Mouse (Mus musculus): ENCODE results near the gene Hmga2. TPM values are rescaled to one million over a fixed set of nuclear protein-coding genes. Genes with fewer than 3 reads are reported as not detected.

Hmga2 gene
- total and polyA plus RNA-seq, 3 experiments = 0.33 to 0.60 TPM; not detected in 1

- no peak for ATAC-seq (ENCODE audit: extremely low read depth, insufficient number of reproducible peaks, low FRiP score, poor library complexity, severe bottlenecking)
- DNase-seq (ENCODE audit: low spot score) = no peak
- no peaks in the 10 kb centered on the region for H3K4me1 ChIP-seq (ENCODE audit: insufficient read depth, low read depth, low read length)
- TF ChIP-seq GATA1 (IDR thresholded peaks at IDR 0.05; ENCODE audit: borderline replicate concordance, low read length) = no peak
- TF ChIP-seq GATA2 (IDR thresholded peaks at IDR 0.05; ENCODE audit: borderline replicate concordance, low read depth, low read length) = no peak
- TF ChIP-seq POLR2AphosphoS5 (IDR thresholded peaks at IDR 0.05; ENCODE audit: insufficient replicate concordance, low read depth, low read length) = no peak
- TF ChIP-seq TAL1 (conservative IDR thresholded peaks at IDR 0.05; ENCODE audit: low read depth, low read length) = no peak
- TF ChIP-seq CTCF (IDR thresholded peaks at IDR 0.05; ENCODE audit: low read depth, low read length) = no peak
- peaks cover 44% of the 10 kb centered on the region for H3K9me3 ChIP-seq (replicated peaks)
- no peak overlapping the region for H3K4me3 ChIP-seq (ENCODE audit: low read depth, low read length)
- no peaks in the 10 kb centered on the region for H3K36me3 ChIP-seq (replicated peaks)
- no peaks in the 10 kb centered on the region for H3K27me3 ChIP-seq (ENCODE audit: insufficient read depth, low read length)
These were observed 35.9 kb upstream of the Hmga2 start for GRCm38 (mm10) chr10:120512121-120512520.

- TF ChIP-seq GATA1 (IDR thresholded peaks at IDR 0.05; ENCODE audit: borderline replicate concordance, low read length) = no peak
- no peak for TF ChIP-seq CTCF (IDR thresholded peaks at IDR 0.05; ENCODE audit: low read depth, low read length)
- TF ChIP-seq TAL1 (conservative IDR thresholded peaks at IDR 0.05; ENCODE audit: low read depth, low read length) = no peak
- no peak for TF ChIP-seq POLR2AphosphoS5 (IDR thresholded peaks at IDR 0.05; ENCODE audit: insufficient replicate concordance, low read depth, low read length)
- no peak for TF ChIP-seq GATA2 (IDR thresholded peaks at IDR 0.05; ENCODE audit: borderline replicate concordance, low read depth, low read length)
- no peak overlapping the region for H3K4me3 ChIP-seq (ENCODE audit: low read depth, low read length)
- H3K4me1 ChIP-seq (ENCODE audit: insufficient read depth, low read depth, low read length) = no peaks in the 10 kb centered on the region
- no peaks in the 10 kb centered on the region for H3K27me3 ChIP-seq (ENCODE audit: insufficient read depth, low read length)
- DNase-seq (ENCODE audit: low spot score) (no peak), ATAC-seq (ENCODE audit: extremely low read depth, insufficient number of reproducible peaks, low FRiP score, poor library complexity, severe bottlenecking) (no peak)
- H3K9me3 ChIP-seq (replicated peaks) = peaks cover 50% of the 10 kb centered on the region
- H3K36me3 ChIP-seq (replicated peaks) = no peaks in the 10 kb centered on the region
These were observed 27.7 kb upstream of the Hmga2 start for GRCm38 (mm10) chr10:120503959-120504358.

GRCm38 (mm10) chr10:120500794-120501193, 24.5 kb upstream of the Hmga2 start:
- DNase-seq (ENCODE audit: low spot score) (no peak), ATAC-seq (ENCODE audit: extremely low read depth, insufficient number of reproducible peaks, low FRiP score, poor library complexity, severe bottlenecking) (no peak)
- Histone ChIP-seq H3K27me3 (ENCODE audit: insufficient read depth, low read length) (no peaks in the 10 kb centered on the region), H3K4me3 (ENCODE audit: low read depth, low read length) (no peak overlapping the region), H3K9me3 (replicated peaks) (peaks cover 53% of the 10 kb centered on the region), H3K4me1 (ENCODE audit: insufficient read depth, low read depth, low read length) (no peaks in the 10 kb centered on the region), H3K36me3 (replicated peaks) (no peaks in the 10 kb centered on the region)
- TF ChIP-seq POLR2AphosphoS5 (IDR thresholded peaks at IDR 0.05; ENCODE audit: insufficient replicate concordance, low read depth, low read length) = no peak
- TF ChIP-seq TAL1 (conservative IDR thresholded peaks at IDR 0.05; ENCODE audit: low read depth, low read length) = no peak
- no peak for TF ChIP-seq GATA2 (IDR thresholded peaks at IDR 0.05; ENCODE audit: borderline replicate concordance, low read depth, low read length)
- TF ChIP-seq GATA1 (IDR thresholded peaks at IDR 0.05; ENCODE audit: borderline replicate concordance, low read length) = no peak
- TF ChIP-seq CTCF (IDR thresholded peaks at IDR 0.05; ENCODE audit: low read depth, low read length) = no peak

GRCm38 (mm10) chr10:120498086-120498485, 21.8 kb upstream of the Hmga2 start:
- no peak for ATAC-seq (ENCODE audit: extremely low read depth, insufficient number of reproducible peaks, low FRiP score, poor library complexity, severe bottlenecking)
- TF ChIP-seq TAL1 (conservative IDR thresholded peaks at IDR 0.05; ENCODE audit: low read depth, low read length) (no peak), CTCF (IDR thresholded peaks at IDR 0.05; ENCODE audit: low read depth, low read length) (no peak), POLR2AphosphoS5 (IDR thresholded peaks at IDR 0.05; ENCODE audit: insufficient replicate concordance, low read depth, low read length) (no peak), GATA1 (IDR thresholded peaks at IDR 0.05; ENCODE audit: borderline replicate concordance, low read length) (no peak), GATA2 (IDR thresholded peaks at IDR 0.05; ENCODE audit: borderline replicate concordance, low read depth, low read length) (no peak)

GRCm38 (mm10) chr10:120494653-120495052, 18.4 kb upstream of the Hmga2 start:
- no peak for ATAC-seq (ENCODE audit: extremely low read depth, insufficient number of reproducible peaks, low FRiP score, poor library complexity, severe bottlenecking)
- Histone ChIP-seq H3K9me3 (replicated peaks) (peaks cover 47% of the 10 kb centered on the region), H3K4me1 (ENCODE audit: insufficient read depth, low read depth, low read length) (no peaks in the 10 kb centered on the region), H3K4me3 (ENCODE audit: low read depth, low read length) (no peak overlapping the region), H3K36me3 (replicated peaks) (no peaks in the 10 kb centered on the region), H3K27me3 (ENCODE audit: insufficient read depth, low read length) (no peaks in the 10 kb centered on the region)
- TF ChIP-seq GATA1 (IDR thresholded peaks at IDR 0.05; ENCODE audit: borderline replicate concordance, low read length) (no peak), GATA2 (IDR thresholded peaks at IDR 0.05; ENCODE audit: borderline replicate concordance, low read depth, low read length) (no peak), POLR2AphosphoS5 (IDR thresholded peaks at IDR 0.05; ENCODE audit: insufficient replicate concordance, low read depth, low read length) (no peak), TAL1 (conservative IDR thresholded peaks at IDR 0.05; ENCODE audit: low read depth, low read length) (no peak), CTCF (IDR thresholded peaks at IDR 0.05; ENCODE audit: low read depth, low read length) (no peak)
- DNase-seq (ENCODE audit: low spot score) = no peak

More at GRCm38 (mm10) chr10:120498086-120498485, 21.8 kb upstream of the Hmga2 start:
- peaks cover 40% of the 10 kb centered on the region for H3K9me3 ChIP-seq (replicated peaks)
- no peak overlapping the region for H3K4me3 ChIP-seq (ENCODE audit: low read depth, low read length)
- DNase-seq (ENCODE audit: low spot score) = no peak
- H3K4me1 ChIP-seq (ENCODE audit: insufficient read depth, low read depth, low read length) = no peaks in the 10 kb centered on the region
- no peaks in the 10 kb centered on the region for H3K36me3 ChIP-seq (replicated peaks)
- H3K27me3 ChIP-seq (ENCODE audit: insufficient read depth, low read length) = no peaks in the 10 kb centered on the region

GRCm38 (mm10) chr10:120491477-120491876, 15.2 kb upstream of the Hmga2 start:
- no peaks in the 10 kb centered on the region for H3K27me3 ChIP-seq (ENCODE audit: insufficient read depth, low read length)
- no peak for TF ChIP-seq CTCF (IDR thresholded peaks at IDR 0.05; ENCODE audit: low read depth, low read length)
- TF ChIP-seq GATA1 (IDR thresholded peaks at IDR 0.05; ENCODE audit: borderline replicate concordance, low read length) = no peak
- TF ChIP-seq POLR2AphosphoS5 (IDR thresholded peaks at IDR 0.05; ENCODE audit: insufficient replicate concordance, low read depth, low read length) = no peak
- no peak for TF ChIP-seq TAL1 (conservative IDR thresholded peaks at IDR 0.05; ENCODE audit: low read depth, low read length)
- TF ChIP-seq GATA2 (IDR thresholded peaks at IDR 0.05; ENCODE audit: borderline replicate concordance, low read depth, low read length) = no peak
- no peak for DNase-seq (ENCODE audit: low spot score)
- ATAC-seq (ENCODE audit: extremely low read depth, insufficient number of reproducible peaks, low FRiP score, poor library complexity, severe bottlenecking) = no peak
- peaks cover 47% of the 10 kb centered on the region for H3K9me3 ChIP-seq (replicated peaks)
- H3K4me1 ChIP-seq (ENCODE audit: insufficient read depth, low read depth, low read length) = no peaks in the 10 kb centered on the region
- no peaks in the 10 kb centered on the region for H3K36me3 ChIP-seq (replicated peaks)
- H3K4me3 ChIP-seq (ENCODE audit: low read depth, low read length) = no peak overlapping the region
